Mouse (Mus musculus) testis, adult 2 months (tissue): ENCODE results near the gene Scamp4. TPM values are rescaled to one million over a fixed set of nuclear protein-coding genes. Genes with fewer than 3 reads are reported as not detected.
A peak's percentile ranks its signal among the peaks of the same experiment; 100 is the strongest.

Source experiments
- H3K27ac ChIP-seq: fragments of 200-500 bp; 2 replicates; pipeline ENCODE4 v1.5.1; 2012; ENCODE audit warnings: low read depth, low read length; ENCODE audit not compliant: control insufficient read depth, insufficient read depth
- H3K27me3 ChIP-seq: fragments of 200-500 bp; 2 replicates; pipeline ENCODE4 v1.6.1; 2012; ENCODE audit warnings: mild to moderate bottlenecking, low read length, moderate library complexity; ENCODE audit not compliant: control insufficient read depth, insufficient read depth
- H3K36me3 ChIP-seq: fragments of 200-500 bp; 2 replicates; pipeline ENCODE4 v1.6.1; 2012; ENCODE audit warnings: mild to moderate bottlenecking, low read length; ENCODE audit not compliant: control insufficient read depth, insufficient read depth
- H3K4me1 ChIP-seq: fragments of 200-500 bp; 2 replicates; pipeline ENCODE4 v1.6.1; 2012; ENCODE audit warnings: low read length; ENCODE audit not compliant: control insufficient read depth, insufficient read depth
- H3K4me3 ChIP-seq: fragments of 200-500 bp; 2 replicates; pipeline ENCODE4 v1.5.1; 2012; ENCODE audit warnings: low read depth, mild to moderate bottlenecking, low read length, moderate library complexity, mixed read lengths; ENCODE audit not compliant: control insufficient read depth
- CTCF ChIP-seq: fragments of 200-500 bp; IDR thresholded peaks from 2 replicates; pipeline ENCODE4 v1.5.1; 2012; ENCODE audit warnings: low read depth, mild to moderate bottlenecking, inconsistent platforms, low read length, moderate library complexity; ENCODE audit not compliant: control insufficient read depth, insufficient read depth, insufficient replicate concordance
- POLR2A ChIP-seq: fragments of 200-500 bp; IDR thresholded peaks from 2 replicates; pipeline ENCODE4 v1.6.1; 2012; ENCODE audit warnings: low read depth, mild to moderate bottlenecking, inconsistent platforms, low read length, moderate library complexity; ENCODE audit not compliant: control insufficient read depth
- polyA plus RNA-seq: library from polyadenylated mRNA; depleted of rRNA; stranded (reverse); fragments of >200 nt; gene quantifications from 2 replicates; pipeline ENCODE4 v1.2.3, GENCODE M21; 2012

The Scamp4 gene
- polyA plus RNA-seq, 1 experiment: 61.6 TPM

GRCm38 (mm10) chr10:80574896-80575295 is 27.8 kb upstream of the Scamp4 start:
- Histone ChIP-seq H3K36me3 (no peaks in the 10 kb centered on the region), H3K4me1 (peaks cover 31% of the 10 kb centered on the region), H3K4me3 (no peak overlapping the region)

GRCm38 (mm10) chr10:80575925-80576324 is 26.7 kb upstream of the Scamp4 start:
- H3K4me1 ChIP-seq: peaks cover 29% of the 10 kb centered on the region
- peak overlapping the region; percentile 92 for H3K4me3 ChIP-seq
- no peaks in the 10 kb centered on the region for H3K27me3 ChIP-seq
- no peaks in the 10 kb centered on the region for H3K36me3 ChIP-seq
- no peak overlapping the region for H3K27ac ChIP-seq
- TF ChIP-seq POLR2A (no peak), CTCF (no peak)

More at GRCm38 (mm10) chr10:80574896-80575295, 27.8 kb upstream of the Scamp4 start:
- Histone ChIP-seq H3K27me3 (no peaks in the 10 kb centered on the region), H3K27ac (no peak overlapping the region)
- no peak for TF ChIP-seq POLR2A
- TF ChIP-seq CTCF: no peak

- Histone ChIP-seq H3K27ac (peak overlapping the region; percentile 82), H3K36me3 (no peaks in the 10 kb centered on the region), H3K27me3 (no peaks in the 10 kb centered on the region), H3K4me1 (peaks cover 29% of the 10 kb centered on the region), H3K4me3 (peak overlapping the region; percentile 92)
- no peak for TF ChIP-seq POLR2A
- no peak for TF ChIP-seq CTCF
These were observed 26.1 kb upstream of the Scamp4 start for GRCm38 (mm10) chr10:80576351-80577194.

- Histone ChIP-seq H3K4me1 (peaks cover 29% of the 10 kb centered on the region), H3K27me3 (no peaks in the 10 kb centered on the region), H3K27ac (peak within 1 kb of the TSS; percentile 86), H3K36me3 (no peaks in the 10 kb centered on the region), H3K4me3 (peak within 1 kb of the TSS; percentile 92)
- TF ChIP-seq CTCF (no peak), POLR2A (peak; percentile 64)
These were observed 25.2 kb upstream of the Scamp4 start, which contains the start of gene Klf16 for GRCm38 (mm10) chr10:80577195-80578130. TSS of gene Klf16 (minus strand) at chr10:80577321.

GRCm38 (mm10) chr10:80578131-80578750 is 24.4 kb upstream of the Scamp4 start:
- Histone ChIP-seq H3K27me3 (no peaks in the 10 kb centered on the region), H3K4me3 (peak overlapping the region; percentile 62), H3K4me1 (peaks cover 29% of the 10 kb centered on the region)

GRCm38 (mm10) chr10:80578911-80579310 is 23.8 kb upstream of the Scamp4 start:
- H3K4me1 ChIP-seq: peaks cover 29% of the 10 kb centered on the region
- no peak overlapping the region for H3K4me3 ChIP-seq
- TF ChIP-seq POLR2A (no peak), CTCF (peak; percentile 34; the same call in 1 of the 2 replicates)
- no peaks in the 10 kb centered on the region for H3K27me3 ChIP-seq
- no peaks in the 10 kb centered on the region for H3K36me3 ChIP-seq
- no peak overlapping the region for H3K27ac ChIP-seq

More at GRCm38 (mm10) chr10:80578131-80578750, 24.4 kb upstream of the Scamp4 start:
- H3K36me3 ChIP-seq: no peaks in the 10 kb centered on the region
- peak overlapping the region; percentile 55 for H3K27ac ChIP-seq
- peak; percentile 66 for TF ChIP-seq CTCF
- TF ChIP-seq POLR2A: peak; percentile 20; the same call in 1 of the 2 replicates

GRCm38 (mm10) chr10:80583047-80583446 is 19.6 kb upstream of the Scamp4 start:
- peaks cover 32% of the 10 kb centered on the region for H3K4me1 ChIP-seq
- H3K4me3 ChIP-seq: no peak overlapping the region
- H3K27me3 ChIP-seq: no peaks in the 10 kb centered on the region
- H3K27ac ChIP-seq: no peak overlapping the region
- H3K36me3 ChIP-seq: no peaks in the 10 kb centered on the region
- TF ChIP-seq CTCF (no peak), POLR2A (no peak)
